Mouse (Mus musculus) lung, embryonic 14.5 days (tissue): ENCODE data around the gene Osbpl11. TPM values are rescaled to one million over a fixed set of nuclear protein-coding genes. Genes with fewer than 3 reads are reported as not detected.
"Not testable (repeated sequence)": the region's sequence is repeated elsewhere in the genome, so short reads cannot be mapped to it uniquely, and the experiment has no call there.

Experiments used
- ATAC-seq: fragments of 200-750 bp; cut with Nextera tagmentation; 2 replicates; pipeline ENCODE4 v1.8.0; 2017; ENCODE audit warnings: mild to moderate bottlenecking, moderate TSS enrichment, moderate library complexity; ENCODE audit not compliant: insufficient read depth
- DNase-seq: peaks from one replicate; pipeline ENCODE4 v3.0.0-alpha.2; 2015
- H3K27ac ChIP-seq: fragments of 300-500 bp; sonication (generic); 2 replicates; pipeline ENCODE4 v1.5.1; 2014; ENCODE audit warnings: low read depth, mild to moderate bottlenecking, moderate library complexity
- H3K27me3 ChIP-seq: fragments of 300-500 bp; sonication (generic); 2 replicates; pipeline ENCODE4 v1.6.1; 2014; ENCODE audit warnings: low read length, control low read depth; ENCODE audit not compliant: insufficient read depth
- H3K36me3 ChIP-seq: fragments of 300-500 bp; sonication (generic); 2 replicates; pipeline ENCODE4 v1.6.1; 2014; ENCODE audit warnings: control low read depth; ENCODE audit not compliant: insufficient read depth
- H3K4me1 ChIP-seq: fragments of 300-500 bp; sonication (generic); 2 replicates; pipeline ENCODE4 v1.6.1; 2014; ENCODE audit warnings: antibody characterized with exemption, control low read depth; ENCODE audit not compliant: insufficient read depth
- H3K4me2 ChIP-seq: fragments of 300-500 bp; sonication (generic); 2 replicates; pipeline ENCODE4 v1.6.1; 2014; ENCODE audit warnings: mild to moderate bottlenecking
- H3K4me3 ChIP-seq: fragments of 300-500 bp; sonication (generic); 2 replicates; pipeline ENCODE4 v1.5.1; 2014; ENCODE audit warnings: low read depth, low read length
- H3K9ac ChIP-seq: fragments of 300-500 bp; sonication (generic); 2 replicates; pipeline ENCODE4 v1.6.1; 2014
- H3K9me3 ChIP-seq: fragments of 300-500 bp; sonication (generic); 2 replicates; pipeline ENCODE4 v1.6.1; 2016; ENCODE audit warnings: low read depth, low read length, control low read depth
- CTCF ChIP-seq: IDR thresholded peaks from 2 replicates; pipeline ENCODE4 v1.5.1; 2016; ENCODE audit warnings: antibody characterized with exemption, low read depth
- WGBS: fragments of 180-500 bp; shearing (Covaris S2); extraction: QIAGEN DNeasy Blood & Tissue Kit; methylation state at CpG from one replicate; pipeline ENCODE4 v1.1.7; 2014; 5-methylcytosine and 5-hydroxymethylcytosine counted together
- polyA plus RNA-seq: library from polyadenylated mRNA; unstranded; fragments of >200 nt; fragmentation: Nextera tagmentation; extraction: Ambion mirVana; gene quantifications from 2 replicates; pipeline ENCODE4 v1.2.1, GENCODE M21; 2014

Osbpl11 gene
- polyA plus RNA-seq, 1 experiment from 2014 or later = 25.2 TPM

- no peak overlapping the region for H3K4me2 ChIP-seq
- DNase-seq (no peak), ATAC-seq (no peak)
- WGBS = 77% methylated on average over 4 of the region's 4 CpGs
- no peaks in the 10 kb centered on the region for H3K4me1 ChIP-seq
- TF ChIP-seq CTCF = no peak
- no peak overlapping the region for H3K27ac ChIP-seq
- H3K9me3 ChIP-seq = no peaks in the 10 kb centered on the region
- H3K4me3 ChIP-seq = no peak overlapping the region
- H3K9ac ChIP-seq = no peak overlapping the region
- H3K27me3 ChIP-seq = no peaks in the 10 kb centered on the region
- H3K36me3 ChIP-seq = no peaks in the 10 kb centered on the region
Measured at GRCm38 (mm10) chr16:33177722-33178121, 7.1 kb upstream of the Osbpl11 start.

- ATAC-seq = no peak
- Histone ChIP-seq H3K36me3 (no peaks in the 10 kb centered on the region), H3K4me2 (no peak overlapping the region), H3K27ac (no peak overlapping the region), H3K4me1 (no peaks in the 10 kb centered on the region), H3K4me3 (no peak overlapping the region), H3K9me3 (no peaks in the 10 kb centered on the region), H3K9ac (no peak overlapping the region), H3K27me3 (no peaks in the 10 kb centered on the region)
- TF ChIP-seq CTCF = no peak
- 62% methylated on average over 17 of the region's 17 CpGs for WGBS
- no peak for DNase-seq
Measured at GRCm38 (mm10) chr16:33178278-33179074, 6.4 kb upstream of the Osbpl11 start.

- not testable (repeated sequence) for ATAC-seq, H3K27me3 ChIP-seq, DNase-seq, H3K9ac ChIP-seq, H3K36me3 ChIP-seq, H3K4me1 ChIP-seq, H3K9me3 ChIP-seq, H3K4me2 ChIP-seq, H3K4me3 ChIP-seq, H3K27ac ChIP-seq
- 92% methylated on average over 9 of the region's 10 CpGs for WGBS
Measured at GRCm38 (mm10) chr16:33179222-33179621, 5.6 kb upstream of the Osbpl11 start.

GRCm38 (mm10) chr16:33179911-33180310 lies 5.0 kb upstream of the Osbpl11 start:
- H3K36me3 ChIP-seq = no peaks in the 10 kb centered on the region
- ATAC-seq (no peak), DNase-seq (no peak)
- no peak overlapping the region for H3K9ac ChIP-seq
- TF ChIP-seq CTCF = no peak
- H3K4me3 ChIP-seq = no peak overlapping the region
- WGBS = 78% methylated on average over 3 of the region's 3 CpGs
- H3K4me2 ChIP-seq = no peak overlapping the region
- no peaks in the 10 kb centered on the region for H3K27me3 ChIP-seq
- H3K4me1 ChIP-seq = no peaks in the 10 kb centered on the region
- H3K27ac ChIP-seq = no peak overlapping the region
- H3K9me3 ChIP-seq = no peaks in the 10 kb centered on the region

- Histone ChIP-seq H3K36me3 (no peaks in the 10 kb centered on the region), H3K27ac (no peak overlapping the region), H3K9me3 (no peaks in the 10 kb centered on the region), H3K9ac (no peak overlapping the region), H3K4me3 (no peak overlapping the region), H3K27me3 (no peaks in the 10 kb centered on the region), H3K4me2 (no peak overlapping the region), H3K4me1 (no peaks in the 10 kb centered on the region)
- no peak for ATAC-seq
- 61% methylated on average over 3 of the region's 3 CpGs for WGBS
- no peak for TF ChIP-seq CTCF
- no peak for DNase-seq
Measured at GRCm38 (mm10) chr16:33180793-33181192, 4.1 kb upstream of the Osbpl11 start.

GRCm38 (mm10) chr16:33185261-33186046 lies 583 bp downstream of the Osbpl11 start:
- Histone ChIP-seq H3K9ac (peak overlapping the region; percentile 97), H3K9me3 (no peaks in the 10 kb centered on the region), H3K4me3 (peak overlapping the region; percentile 92), H3K4me2 (peak overlapping the region; percentile 98), H3K36me3 (no peaks in the 10 kb centered on the region), H3K27me3 (no peaks in the 10 kb centered on the region), H3K27ac (peak overlapping the region; percentile 94), H3K4me1 (peaks cover 3% of the 10 kb centered on the region)
- no peak for TF ChIP-seq CTCF
- DNase-seq (peak; percentile 59), ATAC-seq (peak; percentile 80)
- under 1% methylated on average over 55 of the region's 59 CpGs for WGBS

GRCm38 (mm10) chr16:33186134-33186533 lies 1.3 kb downstream of the Osbpl11 start:
- no peaks in the 10 kb centered on the region for H3K27me3 ChIP-seq
- peak; percentile 45 for DNase-seq
- peak overlapping the region; percentile 92 for H3K4me3 ChIP-seq
- peak overlapping the region; percentile 98 for H3K4me2 ChIP-seq
- no peaks in the 10 kb centered on the region for H3K36me3 ChIP-seq
- H3K9me3 ChIP-seq = no peaks in the 10 kb centered on the region
- no peak overlapping the region for H3K27ac ChIP-seq
- ATAC-seq = no peak
- no peak for TF ChIP-seq CTCF
- peak overlapping the region; percentile 97 for H3K9ac ChIP-seq
- peaks cover 3% of the 10 kb centered on the region for H3K4me1 ChIP-seq
- 7% methylated on average over 4 of the region's 4 CpGs for WGBS
